Mouse (Mus musculus) heart, embryonic 13.5 days (tissue): ENCODE results near the gene Hlcs. TPM values are rescaled to one million over a fixed set of nuclear protein-coding genes. Genes with fewer than 3 reads are reported as not detected.
A peak's percentile ranks its signal among the peaks of the same experiment; 100 is the strongest.

Experiments used
- ATAC-seq: fragments of 200-750 bp; cut with Nextera tagmentation; 2 replicates; pipeline ENCODE4 v1.8.0; 2017; ENCODE audit warnings: moderate TSS enrichment; ENCODE audit not compliant: insufficient number of reproducible peaks, low FRiP score, low TSS enrichment; ENCODE audit errors: extremely low read depth
- H3K27ac ChIP-seq: fragments of 300-500 bp; sonication (generic); replicated peaks from 2 replicates; pipeline ENCODE4 v1.5.1; 2015; ENCODE audit warnings: moderate library complexity, mild to moderate bottlenecking, inconsistent platforms
- H3K27me3 ChIP-seq: fragments of 300-500 bp; sonication (generic); replicated peaks from 2 replicates; pipeline ENCODE4 v1.6.1; 2015; ENCODE audit warnings: mild to moderate bottlenecking, inconsistent platforms
- H3K36me3 ChIP-seq: fragments of 300-500 bp; sonication (generic); 2 replicates; pipeline ENCODE4 v1.6.1; 2015; ENCODE audit warnings: mild to moderate bottlenecking, inconsistent platforms
- H3K4me1 ChIP-seq: fragments of 300-500 bp; sonication (generic); 2 replicates; pipeline ENCODE4 v1.6.1; 2015; ENCODE audit warnings: inconsistent platforms
- H3K4me2 ChIP-seq: fragments of 300-500 bp; sonication (generic); 2 replicates; pipeline ENCODE4 v1.6.1; 2015; ENCODE audit warnings: inconsistent platforms, mild to moderate bottlenecking, moderate library complexity
- H3K4me3 ChIP-seq: fragments of 300-500 bp; sonication (generic); 2 replicates; pipeline ENCODE4 v1.5.1; 2015; ENCODE audit warnings: moderate library complexity, mild to moderate bottlenecking, inconsistent platforms
- H3K9ac ChIP-seq: fragments of 300-500 bp; sonication (generic); 2 replicates; pipeline ENCODE4 v1.6.1; 2015; ENCODE audit warnings: inconsistent platforms, mild to moderate bottlenecking, moderate library complexity
- H3K9me3 ChIP-seq: fragments of 300-500 bp; sonication (generic); 2 replicates; pipeline ENCODE4 v1.6.1; 2016; ENCODE audit warnings: inconsistent platforms
- WGBS: fragments of 180-500 bp; shearing (Covaris S2); methylation state at CpG from one replicate; pipeline ENCODE4 v1.1.7; 2015; ENCODE audit warnings: mixed read lengths; 5-methylcytosine and 5-hydroxymethylcytosine counted together
- polyA plus RNA-seq: library from polyadenylated mRNA; unstranded; fragments of >200 nt; fragmentation: Nextera tagmentation; extraction: Ambion mirVana; gene quantifications from 2 replicates; pipeline ENCODE4 v1.2.1, GENCODE M21; 2015

Gene Hlcs
- polyA plus RNA-seq, 1 experiment from 2014 or later = 7.6 TPM

DNA sequence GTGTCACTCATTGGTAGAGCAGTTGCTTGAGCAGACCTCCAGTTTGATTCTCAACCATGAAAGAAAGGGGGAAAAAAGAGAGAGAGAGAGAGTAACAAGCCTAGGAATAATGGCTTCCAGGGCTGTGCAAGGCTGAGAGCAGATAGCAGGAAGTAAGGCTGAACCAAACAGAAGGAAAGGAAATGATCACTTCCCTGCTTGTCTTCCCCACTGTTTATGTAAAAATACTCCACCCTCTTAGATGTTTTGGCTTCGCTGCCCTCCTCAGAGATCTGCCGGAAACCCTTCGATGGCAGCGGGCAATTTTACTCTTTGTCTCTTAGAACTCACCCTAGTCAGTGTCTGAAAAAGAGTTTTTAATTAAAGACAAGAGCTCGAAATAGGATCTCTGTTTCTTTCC, 10.3 kb upstream of the Hlcs start:
- H3K27ac ChIP-seq = peak overlapping the region; percentile 33; the same call in 1 of the 2 replicates
- peaks cover 10% of the 10 kb centered on the region for H3K4me1 ChIP-seq
- ATAC-seq = no peak
- H3K4me3 ChIP-seq = no peak overlapping the region
- H3K4me2 ChIP-seq = no peak overlapping the region
- WGBS = 57% methylated on average over 5 of the region's 5 CpGs
- no peaks in the 10 kb centered on the region for H3K9me3 ChIP-seq
- H3K36me3 ChIP-seq = no peaks in the 10 kb centered on the region
- no peak overlapping the region for H3K9ac ChIP-seq
- peaks cover 17% of the 10 kb centered on the region for H3K27me3 ChIP-seq

DNA sequence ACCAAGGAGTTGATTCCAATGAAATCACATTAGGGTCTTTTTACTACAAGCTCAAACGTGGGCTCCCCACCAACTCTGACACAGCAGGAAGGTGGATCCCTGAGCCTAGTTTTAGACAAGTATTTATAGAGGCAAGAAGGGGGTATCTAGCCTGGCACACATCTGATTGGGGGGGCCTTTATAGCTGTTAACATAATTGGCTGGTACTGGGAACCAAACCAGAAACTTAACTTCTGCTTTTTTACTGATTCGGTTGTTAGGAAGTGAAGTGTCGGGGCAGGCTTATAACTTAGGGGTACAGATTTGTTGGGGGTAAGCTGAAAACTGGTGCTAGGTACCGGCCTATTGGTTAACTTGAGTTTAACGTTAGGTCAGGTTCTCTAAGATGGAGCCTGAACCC, 6.9 kb upstream of the Hlcs start:
- Histone ChIP-seq H3K9ac (no peak overlapping the region), H3K4me3 (no peak overlapping the region), H3K4me2 (no peak overlapping the region), H3K27ac (no peak overlapping the region), H3K36me3 (no peaks in the 10 kb centered on the region), H3K27me3 (0 out of 2 replicates have a peak, but pooled peaks cover 3% of the 10 kb centered on the region), H3K9me3 (no peaks in the 10 kb centered on the region), H3K4me1 (no peaks in the 10 kb centered on the region)
- no peak for ATAC-seq
- WGBS = 78% methylated on average over 5 of the region's 5 CpGs

DNA sequence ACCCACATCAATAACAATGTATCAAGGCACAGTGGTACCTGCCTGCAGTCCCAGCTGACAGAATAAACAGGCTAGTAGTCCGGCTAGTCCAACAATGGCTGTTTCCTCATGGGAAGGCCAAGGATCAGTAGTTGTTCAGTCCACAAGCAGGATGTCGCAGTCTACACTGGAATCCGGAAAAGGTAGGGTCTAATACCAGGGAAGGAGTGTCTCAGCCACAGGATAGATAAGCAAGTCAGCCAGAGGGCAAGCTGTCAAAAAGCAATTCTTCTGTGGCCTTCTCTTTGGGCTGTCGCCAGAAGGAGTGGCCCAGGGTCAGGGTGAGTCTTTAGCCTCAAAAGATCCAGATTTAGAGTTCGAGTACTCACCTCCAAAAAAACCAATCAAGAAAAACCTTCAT, 4.4 kb upstream of the Hlcs start:
- ATAC-seq = no peak
- WGBS = 55% methylated on average over 5 of the region's 5 CpGs
- Histone ChIP-seq H3K9me3 (no peaks in the 10 kb centered on the region), H3K27me3 (no peaks in the 10 kb centered on the region), H3K4me2 (no peak overlapping the region), H3K36me3 (no peaks in the 10 kb centered on the region), H3K4me1 (peaks cover 6% of the 10 kb centered on the region), H3K27ac (no peak overlapping the region), H3K9ac (no peak overlapping the region), H3K4me3 (no peak overlapping the region)

DNA sequence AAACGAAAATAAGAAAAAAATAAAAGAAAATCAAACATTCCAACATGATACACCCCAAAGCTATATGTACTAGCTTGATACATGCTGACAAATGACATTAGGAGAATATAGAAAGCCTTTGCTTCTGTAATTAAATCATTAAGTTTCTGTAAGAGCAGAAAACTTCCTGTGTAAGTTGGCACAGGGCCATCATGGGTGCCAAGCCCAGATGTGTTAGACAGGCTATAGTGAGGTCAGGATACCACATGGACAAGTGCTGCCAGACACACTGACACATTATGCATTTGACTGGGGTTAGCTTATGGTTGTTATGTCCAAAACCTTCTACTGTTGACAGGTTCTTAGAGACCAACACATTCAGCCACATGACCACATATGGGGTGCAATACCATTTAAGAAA, 1.8 kb upstream of the Hlcs start:
- 30% methylated on average over 1 of the region's 1 CpGs for WGBS
- Histone ChIP-seq H3K9me3 (no peaks in the 10 kb centered on the region), H3K36me3 (no peaks in the 10 kb centered on the region), H3K27me3 (no peaks in the 10 kb centered on the region), H3K9ac (no peak overlapping the region), H3K4me1 (peaks cover 13% of the 10 kb centered on the region), H3K4me2 (no peak overlapping the region), H3K27ac (no peak overlapping the region), H3K4me3 (no peak overlapping the region)
- ATAC-seq = no peak

DNA sequence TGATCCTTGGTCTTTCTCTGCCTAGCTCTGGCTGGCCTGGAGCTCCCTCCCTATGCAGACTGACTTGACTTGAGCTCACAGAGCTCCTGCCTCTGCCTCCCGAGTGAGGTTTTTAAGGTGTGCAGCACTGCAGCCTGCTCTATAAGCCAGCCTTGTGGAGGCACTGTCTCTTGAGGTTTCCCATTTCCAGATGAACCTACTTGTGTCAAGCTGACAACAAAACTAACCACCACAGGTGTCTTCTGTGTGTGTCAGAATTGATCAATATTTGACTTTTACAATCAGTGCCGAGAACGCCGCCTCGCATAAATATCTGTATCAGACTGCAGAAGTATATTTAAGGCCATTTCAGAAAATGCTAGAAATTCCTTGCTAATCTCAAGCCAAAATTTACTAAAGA, 1.3 kb upstream of the Hlcs start:
- 83% methylated on average over 5 of the region's 5 CpGs for WGBS
- Histone ChIP-seq H3K36me3 (no peaks in the 10 kb centered on the region), H3K4me3 (no peak overlapping the region), H3K4me1 (peaks cover 13% of the 10 kb centered on the region), H3K27ac (no peak overlapping the region), H3K4me2 (no peak overlapping the region), H3K9me3 (no peaks in the 10 kb centered on the region), H3K27me3 (no peaks in the 10 kb centered on the region), H3K9ac (no peak overlapping the region)
- ATAC-seq = no peak

DNA sequence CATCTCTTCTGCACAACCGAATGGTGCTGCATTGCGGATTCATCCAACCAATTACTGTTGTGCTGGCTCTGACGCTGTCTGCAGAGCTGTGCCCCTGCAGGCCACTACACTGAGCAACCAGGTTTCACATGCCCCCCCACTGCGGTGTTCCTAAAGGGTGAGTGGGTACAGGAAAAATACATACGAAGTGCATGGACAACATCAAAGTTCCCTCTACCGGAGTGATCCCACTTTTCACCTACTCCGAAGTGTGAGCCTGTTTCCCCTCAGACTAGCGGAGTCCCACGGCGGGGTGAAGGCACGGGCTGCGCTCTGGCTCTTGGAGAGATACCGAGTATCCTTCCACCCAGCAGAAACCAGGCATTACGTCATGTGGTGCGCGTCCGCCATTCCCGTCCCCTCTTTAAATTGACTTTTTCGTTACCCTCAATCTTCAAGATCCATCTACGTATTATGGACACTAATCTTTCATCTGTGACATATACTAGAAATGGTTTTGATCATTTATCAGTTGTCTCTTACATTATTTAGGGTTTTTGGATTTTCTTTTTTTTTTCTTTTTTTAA, 625 bp downstream of the Hlcs start:
- Histone ChIP-seq H3K4me2 (peak overlapping the region; percentile 72), H3K4me3 (peak overlapping the region; percentile 73), H3K9me3 (no peaks in the 10 kb centered on the region), H3K4me1 (peaks cover 19% of the 10 kb centered on the region), H3K9ac (peak overlapping the region; percentile 88), H3K36me3 (no peaks in the 10 kb centered on the region), H3K27me3 (no peaks in the 10 kb centered on the region), H3K27ac (peak overlapping the region; percentile 99)
- WGBS = under 1% methylated on average over 20 of the region's 20 CpGs
- ATAC-seq = peak; percentile 77

DNA sequence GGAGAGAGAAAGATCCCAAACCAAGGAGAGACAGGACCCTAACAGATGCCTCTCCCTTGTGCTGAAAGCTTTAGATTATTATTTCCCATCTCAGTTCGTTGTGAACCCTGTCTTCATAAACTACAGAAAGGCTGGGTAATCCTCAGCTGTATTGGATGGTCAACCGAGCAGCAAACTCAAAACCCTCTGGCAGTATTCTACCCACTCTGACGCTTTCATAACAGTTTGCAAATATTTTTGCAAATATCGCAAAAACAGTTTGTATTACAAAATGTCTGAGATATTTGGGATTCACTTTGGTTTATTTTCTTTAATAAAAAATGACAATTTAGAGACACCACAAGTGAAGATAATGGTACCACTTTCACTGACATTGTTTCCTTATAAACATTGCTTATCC, 1.4 kb downstream of the Hlcs start:
- Histone ChIP-seq H3K4me3 (peak overlapping the region; percentile 73), H3K27me3 (no peaks in the 10 kb centered on the region), H3K9me3 (no peaks in the 10 kb centered on the region), H3K4me2 (peak overlapping the region; percentile 72), H3K4me1 (peaks cover 19% of the 10 kb centered on the region), H3K27ac (peak overlapping the region; percentile 99; the same call in 1 of the 2 replicates), H3K36me3 (no peaks in the 10 kb centered on the region), H3K9ac (peak overlapping the region; percentile 88)
- WGBS = 79% methylated on average over 4 of the region's 4 CpGs
- no peak for ATAC-seq

DNA sequence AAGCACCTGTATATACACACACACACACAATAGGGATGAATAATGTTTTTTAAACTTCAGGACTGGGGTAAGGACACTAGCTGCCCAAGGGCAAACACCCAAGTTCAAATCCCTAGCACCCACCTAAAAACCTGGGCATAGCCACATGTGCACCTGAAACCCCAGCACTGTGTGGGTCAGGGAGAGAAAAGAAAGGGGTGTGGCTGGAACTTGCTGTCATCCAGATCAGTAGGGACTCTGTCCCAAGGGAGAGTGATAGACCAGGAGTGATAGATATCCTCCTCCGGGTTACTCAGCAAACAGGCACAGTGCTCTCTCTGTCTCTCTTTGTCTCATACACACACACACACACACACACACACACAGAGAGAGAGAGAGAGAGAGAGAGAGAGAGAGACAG, 2.0 kb downstream of the Hlcs start:
- peak overlapping the region; percentile 72 for H3K4me2 ChIP-seq
- no peaks in the 10 kb centered on the region for H3K9me3 ChIP-seq
- no peaks in the 10 kb centered on the region for H3K36me3 ChIP-seq
- WGBS = 67% methylated on average over 1 of the region's 1 CpGs
- peaks cover 19% of the 10 kb centered on the region for H3K4me1 ChIP-seq
- H3K4me3 ChIP-seq = no peak overlapping the region
- no peak overlapping the region for H3K27ac ChIP-seq
- 0 out of 2 replicates have a peak overlapping the region, but pooled peaks have one; percentile 88 for H3K9ac ChIP-seq
- ATAC-seq = no peak
- no peaks in the 10 kb centered on the region for H3K27me3 ChIP-seq

DNA sequence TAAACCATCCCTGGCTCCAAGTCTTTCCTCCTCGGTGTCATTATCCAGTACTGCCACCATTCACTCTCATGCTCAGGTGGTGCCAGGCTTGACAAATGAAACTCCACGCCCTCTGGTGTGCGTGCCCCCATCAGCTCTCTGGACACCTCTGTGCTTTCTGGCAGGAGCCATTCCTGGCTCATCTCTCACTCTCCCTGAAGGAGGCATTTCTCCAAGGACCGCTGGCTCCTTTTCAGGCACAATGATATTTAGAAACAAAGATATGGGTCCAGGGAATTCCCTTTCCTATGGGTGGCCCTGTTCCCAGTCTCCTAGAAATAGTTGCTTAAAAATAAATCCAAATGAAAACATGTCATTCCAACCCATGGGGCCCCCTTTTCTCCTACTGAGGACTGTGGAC, 4.3 kb downstream of the Hlcs start:
- 0 out of 2 replicates have a peak, but pooled peaks cover 5% of the 10 kb centered on the region for H3K9me3 ChIP-seq
- no peak overlapping the region for H3K27ac ChIP-seq
- peaks cover 19% of the 10 kb centered on the region for H3K4me1 ChIP-seq
- H3K4me2 ChIP-seq = no peak overlapping the region
- H3K36me3 ChIP-seq = 0 out of 2 replicates have a peak, but pooled peaks cover 7% of the 10 kb centered on the region
- 87% methylated on average over 4 of the region's 4 CpGs for WGBS
- no peak for ATAC-seq
- H3K27me3 ChIP-seq = no peaks in the 10 kb centered on the region; the same call in 1 of the 2 replicates
- H3K9ac ChIP-seq = no peak overlapping the region
- H3K4me3 ChIP-seq = no peak overlapping the region

DNA sequence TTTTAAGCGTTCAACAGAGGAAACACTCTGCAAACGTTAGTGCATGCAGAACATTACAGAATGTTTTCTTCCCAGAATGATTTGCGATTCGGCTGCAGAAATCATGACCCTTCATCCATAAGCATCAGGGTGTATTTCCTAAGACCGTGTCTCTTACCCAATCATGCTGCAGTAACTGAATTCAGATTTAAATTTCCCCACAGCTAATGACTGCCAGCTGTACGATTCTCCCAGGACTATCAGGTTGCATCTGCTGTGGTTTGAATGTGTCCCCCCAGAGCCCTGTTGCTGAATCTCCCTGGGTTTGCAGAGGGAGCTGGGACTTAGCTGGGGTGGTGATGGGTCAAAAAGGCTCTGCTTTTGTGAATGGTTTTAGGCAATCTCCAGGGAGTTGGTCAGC, 5.4 kb downstream of the Hlcs start:
- Histone ChIP-seq H3K27me3 (no peaks in the 10 kb centered on the region; the same call in 1 of the 2 replicates), H3K9me3 (0 out of 2 replicates have a peak, but pooled peaks cover 5% of the 10 kb centered on the region), H3K4me1 (peaks cover 25% of the 10 kb centered on the region), H3K4me2 (no peak overlapping the region), H3K36me3 (0 out of 2 replicates have a peak, but pooled peaks cover 7% of the 10 kb centered on the region), H3K9ac (no peak overlapping the region), H3K4me3 (no peak overlapping the region), H3K27ac (no peak overlapping the region)
- no peak for ATAC-seq
- 65% methylated on average over 6 of the region's 6 CpGs for WGBS

DNA sequence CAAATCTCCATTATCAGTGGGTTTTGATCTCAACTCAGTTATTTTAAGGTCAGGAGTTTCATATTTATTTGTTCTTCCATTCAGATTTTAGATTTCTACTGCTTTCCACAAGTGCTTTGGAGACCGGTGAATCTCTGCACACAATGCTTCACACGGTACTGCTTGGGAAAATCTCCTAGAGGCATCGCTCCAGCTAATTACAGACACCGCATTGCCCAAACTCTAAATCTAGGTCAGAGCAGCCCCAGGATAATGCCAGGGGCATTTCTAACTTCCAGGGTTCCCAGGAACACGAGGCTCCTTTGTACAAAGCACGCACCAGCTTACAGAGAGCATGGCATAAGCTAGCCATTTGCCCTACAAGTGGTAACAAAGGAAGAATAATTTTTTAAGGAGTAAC, 5.8 kb downstream of the Hlcs start:
- Histone ChIP-seq H3K27me3 (no peaks in the 10 kb centered on the region; the same call in 1 of the 2 replicates), H3K4me2 (no peak overlapping the region), H3K9ac (no peak overlapping the region), H3K36me3 (0 out of 2 replicates have a peak, but pooled peaks cover 7% of the 10 kb centered on the region), H3K9me3 (0 out of 2 replicates have a peak, but pooled peaks cover 5% of the 10 kb centered on the region), H3K4me3 (no peak overlapping the region), H3K27ac (no peak overlapping the region), H3K4me1 (peaks cover 28% of the 10 kb centered on the region)
- no peak for ATAC-seq
- 74% methylated on average over 6 of the region's 6 CpGs for WGBS

DNA sequence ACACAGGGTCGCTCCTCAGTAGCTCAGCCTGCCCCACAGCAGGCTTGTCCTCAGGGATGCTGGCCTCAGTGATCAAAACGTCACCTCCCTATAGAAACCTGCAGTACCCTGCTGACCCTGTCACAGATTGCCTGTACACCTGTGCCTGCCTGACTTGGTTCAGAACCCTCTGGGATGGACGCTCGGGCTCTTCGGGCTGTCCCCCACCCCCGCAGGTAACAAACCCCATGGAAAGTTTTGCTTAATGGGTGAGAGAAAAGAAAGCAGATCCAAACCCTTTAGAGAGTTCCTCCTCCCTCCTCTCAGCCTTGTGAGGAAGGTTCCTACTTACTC, 10.2 kb downstream of the Hlcs start:
- Histone ChIP-seq H3K36me3 (0 out of 2 replicates have a peak, but pooled peaks cover 7% of the 10 kb centered on the region), H3K9ac (peak overlapping the region; percentile 71), H3K9me3 (0 out of 2 replicates have a peak, but pooled peaks cover 5% of the 10 kb centered on the region), H3K27me3 (no peaks in the 10 kb centered on the region; the same call in 1 of the 2 replicates), H3K27ac (peak overlapping the region; percentile 90), H3K4me3 (peak overlapping the region; percentile 48), H3K4me2 (peak overlapping the region; percentile 68), H3K4me1 (peaks cover 26% of the 10 kb centered on the region)
- ATAC-seq = no peak
- WGBS = 23% methylated on average over 6 of the region's 6 CpGs
